In genomic region chr15:102999183-102999831, GRCm38 (mm10) we compare ENCODE assay signal across 8 mouse cellular contexts. TPM values are rescaled to one million over a fixed set of nuclear protein-coding genes. Genes with fewer than 3 reads are reported as not detected.
DNase-seq lines count a peak whose midpoint lies in the region; ATAC-seq lines count a peak whose summit lies in the region.

No protein-coding gene starts in this region.

- H3K4me3 ChIP-seq in brown adipose tissue, adult 24 weeks (ENCODE audit: insufficient read depth, low read depth, low read length), result peak overlapping the region; percentile 71
- peak overlapping the region; percentile 40 for H3K4me3 ChIP-seq in liver, embryonic 15.5 days (replicated peaks)
- H3K4me3 ChIP-seq in neural tube, embryonic 12.5 days, result peak overlapping the region; percentile 76

- peak; percentile 14 for DNase-seq in layer of hippocampus, adult 9-11 months
- no peak for DNase-seq in layer of hippocampus, adult 9-10 months (ENCODE audit: low spot score)
- DNase-seq in gastrocnemius, postnatal 36 days, result peak; percentile 84 to 86
- DNase-seq in left cerebral cortex, adult 9 months (ENCODE audit: low spot score in 2 of 2), result no peak

- 2% methylated on average over 33 of the region's 33 CpGs for WGBS in liver, embryonic 15.5 days (ENCODE audit: insufficient replicate concordance)
- under 1% methylated on average over 33 of the region's 33 CpGs for WGBS in neural tube, embryonic 12.5 days

- no peak overlapping the region for H3K9ac ChIP-seq in liver, embryonic 15.5 days
- peak overlapping the region; percentile 96 for H3K9ac ChIP-seq in neural tube, embryonic 12.5 days

- H3K27me3 ChIP-seq in liver, embryonic 15.5 days, result peaks cover 100% of the 10 kb centered on the region
- H3K27me3 ChIP-seq in neural tube, embryonic 12.5 days (replicated peaks), result 0 out of 2 replicates have a peak, but pooled peaks cover 7% of the 10 kb centered on the region

- peak overlapping the region; percentile 88 for H3K27ac ChIP-seq in brown adipose tissue, adult 24 weeks (replicated peaks; ENCODE audit: low read depth, low read length)
- no peak overlapping the region for H3K27ac ChIP-seq in liver, embryonic 15.5 days (replicated peaks)
- peak overlapping the region; percentile 91 for H3K27ac ChIP-seq in neural tube, embryonic 12.5 days

- H3K4me1 ChIP-seq in brown adipose tissue, adult 24 weeks (ENCODE audit: control insufficient read depth, insufficient read depth, insufficient read length, low read length), result 0 out of 2 replicates have a peak, but pooled peaks cover 4% of the 10 kb centered on the region
- peaks cover 5% of the 10 kb centered on the region for H3K4me1 ChIP-seq in liver, embryonic 15.5 days (replicated peaks)
- peaks cover 58% of the 10 kb centered on the region for H3K4me1 ChIP-seq in neural tube, embryonic 12.5 days

- peak overlapping the region; percentile 57 for H3K4me2 ChIP-seq in liver, embryonic 15.5 days
- peak overlapping the region; percentile 86 for H3K4me2 ChIP-seq in neural tube, embryonic 12.5 days (replicated peaks)

- H3K36me3 ChIP-seq in liver, embryonic 15.5 days (replicated peaks), result no peaks in the 10 kb centered on the region
- H3K36me3 ChIP-seq in neural tube, embryonic 12.5 days, result no peaks in the 10 kb centered on the region

- H3K9me3 ChIP-seq in liver, embryonic 15.5 days (replicated peaks), result no peaks in the 10 kb centered on the region
- no peaks in the 10 kb centered on the region for H3K9me3 ChIP-seq in neural tube, embryonic 12.5 days

- intact Hi-C loops in gastrocnemius, postnatal 36 days (cut with DNase I), result no loop called here

- ATAC-seq in inflammation-experienced regulatory T-cells, adult 6 months, result peak; percentile 89
- ATAC-seq in liver, embryonic 15.5 days (ENCODE audit: insufficient read depth), result no peak
- peak; percentile 67 for ATAC-seq in neural tube, embryonic 12.5 days (ENCODE audit: low FRiP score, low read depth)

RNA-seq across cellular contexts. Expression of gene Hoxc6, which starts 1.2 kb away (rescaled TPM):
- 17.1 and 21.7 TPM in 2 replicates for polyA plus RNA-seq in brown adipose tissue, adult 24 weeks (2012; ENCODE audit: insufficient read depth, insufficient read length, missing spikeins)
- total RNA-seq in gastrocnemius, postnatal 36 days (2021), result 1 to 10 TPM; 6.8 to 7.0 TPM
- not detected for polyA plus RNA-seq in inflammation-experienced regulatory T-cells, adult 6 months (2017; shearing (Covaris generic))
- polyA plus RNA-seq in liver, embryonic 15.5 days (2015; fragmentation: Nextera tagmentation; extraction: Ambion mirVana), result 0.09 TPM in 1 of 2 replicates, not detected in the other
- 68.8 and 77.1 TPM in 2 replicates for polyA plus RNA-seq in neural tube, embryonic 12.5 days (2016; fragmentation: Nextera tagmentation; extraction: Ambion mirVana)

RNA-seq across cellular contexts. Expression of gene Hoxc8, which starts 8.9 kb away (rescaled TPM):
- 8.9 and 9.8 TPM in 2 replicates for polyA plus RNA-seq in brown adipose tissue, adult 24 weeks (2012; ENCODE audit: insufficient read depth, insufficient read length, missing spikeins)
- 1 to 10 TPM; 1.5 to 2.0 TPM for total RNA-seq in gastrocnemius, postnatal 36 days (2021)
- under 1 TPM in 1 of 3 experiments, not detected in 2; 0.20 TPM for polyA plus RNA-seq in inflammation-experienced regulatory T-cells, adult 6 months (2017; shearing (Covaris generic))
- 0.03 TPM in 1 of 2 replicates, not detected in the other for polyA plus RNA-seq in liver, embryonic 15.5 days (2015; fragmentation: Nextera tagmentation; extraction: Ambion mirVana)
- polyA plus RNA-seq in neural tube, embryonic 12.5 days (2016; fragmentation: Nextera tagmentation; extraction: Ambion mirVana), result 44.5 and 65.6 TPM in 2 replicates

RNA-seq across cellular contexts. Expression of gene Hoxc4, which starts 19.4 kb away (rescaled TPM):
- polyA plus RNA-seq in brown adipose tissue, adult 24 weeks (2012; ENCODE audit: insufficient read depth, insufficient read length, missing spikeins), result 9.4 and 13.7 TPM in 2 replicates
- total RNA-seq in gastrocnemius, postnatal 36 days (2021), result 1 to 10 TPM; 4.1 to 4.2 TPM
- not detected for polyA plus RNA-seq in inflammation-experienced regulatory T-cells, adult 6 months (2017; shearing (Covaris generic))
- 0.15 and 0.26 TPM in 2 replicates for polyA plus RNA-seq in liver, embryonic 15.5 days (2015; fragmentation: Nextera tagmentation; extraction: Ambion mirVana)
- polyA plus RNA-seq in neural tube, embryonic 12.5 days (2016; fragmentation: Nextera tagmentation; extraction: Ambion mirVana), result 69.5 and 77.4 TPM in 2 replicates

RNA-seq across cellular contexts. Expression of gene Hoxc9, which starts 23.1 kb away (rescaled TPM):
- not detected in 2 replicates for polyA plus RNA-seq in brown adipose tissue, adult 24 weeks (2012; ENCODE audit: insufficient read depth, insufficient read length, missing spikeins)
- 1 to 10 TPM; 5.0 to 5.5 TPM for total RNA-seq in gastrocnemius, postnatal 36 days (2021)
- not detected for polyA plus RNA-seq in inflammation-experienced regulatory T-cells, adult 6 months (2017; shearing (Covaris generic))
- polyA plus RNA-seq in liver, embryonic 15.5 days (2015; fragmentation: Nextera tagmentation; extraction: Ambion mirVana), result not detected in 2 replicates
- polyA plus RNA-seq in neural tube, embryonic 12.5 days (2016; fragmentation: Nextera tagmentation; extraction: Ambion mirVana), result 45.2 and 47.4 TPM in 2 replicates

RNA-seq across cellular contexts. Expression of gene Hoxc5, which starts 32.1 kb away (rescaled TPM):
- 14.1 and 15.1 TPM in 2 replicates for polyA plus RNA-seq in brown adipose tissue, adult 24 weeks (2012; ENCODE audit: insufficient read depth, insufficient read length, missing spikeins)
- total RNA-seq in gastrocnemius, postnatal 36 days (2021), result 1 to 10 TPM; 1.9 to 2.3 TPM
- polyA plus RNA-seq in inflammation-experienced regulatory T-cells, adult 6 months (2017; shearing (Covaris generic)), result not detected
- polyA plus RNA-seq in liver, embryonic 15.5 days (2015; fragmentation: Nextera tagmentation; extraction: Ambion mirVana), result 0.10 and 0.22 TPM in 2 replicates
- 32.1 and 35.5 TPM in 2 replicates for polyA plus RNA-seq in neural tube, embryonic 12.5 days (2016; fragmentation: Nextera tagmentation; extraction: Ambion mirVana)

Comparison
In these comparisons a context has a peak if more than half of its experiments do, and no peak if none do; other contexts are left out.
1. DNase-seq: peak in layer of hippocampus, adult 9-11 months (single experiment) and gastrocnemius, postnatal 36 days (2 of 2); none in layer of hippocampus, adult 9-10 months (single experiment) and left cerebral cortex, adult 9 months (0 of 2).
2. RNA of gene Hoxc6, which starts 1.2 kb away (polyA plus RNA-seq): 68.8 to 77.1 TPM in neural tube, embryonic 12.5 days and 17.1 to 21.7 TPM in brown adipose tissue, adult 24 weeks; 0.09 TPM in liver, embryonic 15.5 days and not detected in inflammation-experienced regulatory T-cells, adult 6 months; every median in the first group is over 10 times any median in the second.
3. Peak in every context shown above with its lines, with median percentiles within 50 percentile points of each other: H3K4me3 ChIP-seq.